Mouse (Mus musculus): ENCODE results near the gene Ubr1.
A peak's percentile ranks its signal among the peaks of the same experiment; 100 is the strongest.

DNA sequence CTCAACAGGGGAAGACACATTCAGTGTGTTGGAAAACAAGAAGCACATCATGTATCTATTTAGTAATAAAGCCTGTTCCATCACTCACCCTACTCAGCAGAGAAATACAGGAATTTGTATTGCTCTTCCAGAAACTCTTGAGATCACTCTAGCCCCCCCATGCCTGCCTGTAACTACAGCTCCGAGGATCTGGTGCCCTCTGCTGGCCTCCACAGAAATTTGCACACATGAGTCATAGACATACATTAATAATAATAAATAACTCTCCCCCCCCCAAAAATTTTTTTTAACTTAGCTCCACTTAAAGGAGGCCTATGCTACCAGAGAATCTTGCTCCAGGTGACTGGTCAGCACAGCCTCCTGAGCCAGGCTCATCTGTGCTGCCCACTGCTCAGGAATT, 104.0 kb downstream of the Ubr1 start:
- TF ChIP-seq CTCF (IDR thresholded peaks at IDR 0.05; ENCODE audit: low read depth) (peak; percentile 64), EP300 (IDR thresholded peaks at IDR 0.05; ENCODE audit: low read depth) (no peak)

All from liver, embryonic 14.5 days (tissue).